Comparison of ENCODE assay signal across 8 mouse cellular contexts in the genomic region with DNA sequence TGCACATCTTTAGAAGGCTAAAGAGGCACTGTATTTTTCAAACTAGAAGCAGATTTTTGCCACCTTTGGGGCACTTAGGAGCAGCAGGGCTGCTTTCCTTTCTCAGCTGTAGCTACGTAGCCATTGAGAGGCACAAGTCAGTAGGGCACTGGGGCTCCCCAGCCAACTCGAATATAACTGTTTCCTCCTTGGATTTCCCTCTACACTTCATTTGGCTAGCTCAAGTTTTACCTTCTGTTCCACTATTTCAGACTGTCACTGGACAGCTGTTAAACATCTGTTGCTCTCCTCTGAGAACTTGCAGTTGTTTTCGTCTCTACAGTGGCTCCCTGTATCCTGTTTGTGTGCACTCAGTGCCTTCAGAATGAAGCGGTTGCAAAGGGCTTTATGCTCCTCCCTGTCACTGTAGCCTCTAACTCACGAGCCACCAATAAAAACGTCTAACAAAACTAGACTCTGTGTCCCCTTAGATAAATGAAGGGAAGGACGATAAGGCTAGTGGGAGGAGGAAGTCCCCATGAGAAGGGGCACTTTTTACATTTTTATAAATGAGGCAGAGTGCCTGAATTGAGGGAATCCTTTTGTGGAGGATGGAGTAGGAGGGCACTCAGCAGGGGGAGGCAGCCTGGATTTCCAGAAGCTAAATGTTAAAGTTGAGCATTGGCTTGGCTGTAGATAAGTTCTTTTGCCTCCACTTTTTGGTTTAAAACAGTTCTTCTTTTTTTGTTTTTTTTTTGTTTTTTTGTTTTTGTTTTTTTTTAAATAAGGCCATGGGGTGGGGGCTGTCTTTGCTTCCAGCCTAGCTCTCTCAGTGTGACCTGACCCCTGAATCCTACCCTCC. TPM values are rescaled to one million over a fixed set of nuclear protein-coding genes. Genes with fewer than 3 reads are reported as not detected.
DNase-seq lines count a peak whose midpoint lies in the region; ATAC-seq lines count a peak whose summit lies in the region.

No protein-coding gene starts in this region.

- no peaks in the 10 kb centered on the region for H3K9me3 ChIP-seq in heart, embryonic 14.5 days (ENCODE audit: control insufficient read depth, low read length)
- no peaks in the 10 kb centered on the region for H3K9me3 ChIP-seq in limb, embryonic 11.5 days (ENCODE audit: control insufficient read depth, low read length)
- no peaks in the 10 kb centered on the region for H3K9me3 ChIP-seq in neural tube, embryonic 15.5 days (replicated peaks)

- 20% methylated on average over 7 of the region's 7 CpGs for WGBS in heart, embryonic 14.5 days
- 3% methylated on average over 7 of the region's 7 CpGs for WGBS in limb, embryonic 11.5 days
- WGBS in neural tube, embryonic 15.5 days = 7% methylated on average over 7 of the region's 7 CpGs

- ATAC-seq in heart, embryonic 14.5 days (ENCODE audit: insufficient number of reproducible peaks, insufficient read depth, low FRiP score, low read depth) = no peak
- ATAC-seq in limb, embryonic 11.5 days (ENCODE audit: insufficient number of reproducible peaks, low FRiP score, low TSS enrichment, low read depth) = peak; percentile 36; the same call in 1 of the 2 replicates
- ATAC-seq in neural tube, embryonic 15.5 days (ENCODE audit: low FRiP score) = no peak
- no peak for ATAC-seq in monocyte, adult 5-6 weeks (replicated peaks; ENCODE audit: insufficient number of reproducible peaks, low FRiP score, low TSS enrichment, poor library complexity, severe bottlenecking)

- no peak overlapping the region for H3K4me3 ChIP-seq in heart, embryonic 14.5 days (ENCODE audit: control insufficient read depth in 1 of 2, insufficient read depth in 1 of 2, low read depth in 1 of 2, low read length in 2 of 2)
- no peak overlapping the region for H3K4me3 ChIP-seq in limb, embryonic 11.5 days (ENCODE audit: low read depth, low read length)
- no peak overlapping the region for H3K4me3 ChIP-seq in neural tube, embryonic 15.5 days (replicated peaks)

- 0 out of 2 replicates have a peak, but pooled peaks cover 3% of the 10 kb centered on the region for H3K36me3 ChIP-seq in heart, embryonic 14.5 days (ENCODE audit: control insufficient read depth, insufficient read depth, low read length)
- no peaks in the 10 kb centered on the region for H3K36me3 ChIP-seq in limb, embryonic 11.5 days (ENCODE audit: control insufficient read depth, insufficient read depth, low read length)
- no peaks in the 10 kb centered on the region for H3K36me3 ChIP-seq in neural tube, embryonic 15.5 days

- H3K27ac ChIP-seq in heart, embryonic 14.5 days (replicated peaks in 1 of 2; ENCODE audit: control insufficient read depth in 1 of 2, insufficient read depth in 1 of 2, low read depth in 2 of 2, low read length in 2 of 2) = peak overlapping the region; percentile 63 to 68
- H3K27ac ChIP-seq in limb, embryonic 11.5 days (replicated peaks; ENCODE audit: low read depth, low read length) = peak overlapping the region; percentile 91
- peak overlapping the region; percentile 63 for H3K27ac ChIP-seq in neural tube, embryonic 15.5 days (replicated peaks)

- peak overlapping the region; percentile 2; the same call in 1 of the 2 replicates for H3K4me2 ChIP-seq in heart, embryonic 14.5 days (ENCODE audit: low read length)
- H3K4me2 ChIP-seq in limb, embryonic 11.5 days (ENCODE audit: low read depth, severe bottlenecking) = peak overlapping the region; percentile 24; the same call in 1 of the 2 replicates
- H3K4me2 ChIP-seq in neural tube, embryonic 15.5 days = no peak overlapping the region

- DNase-seq in 3T3-L1 (ENCODE audit: low read depth, low spot score) = peak; percentile 75
- DNase-seq in adipocyte (ENCODE audit: low spot score) = peak; percentile 86
- peak; percentile 65 for DNase-seq in limb, embryonic 11.5 days (ENCODE audit: low spot score)
- DNase-seq in gastrocnemius, postnatal 25 days = no peak
- DNase-seq in urinary bladder, postnatal 36 days (ENCODE audit: low spot score in 2 of 2) = no peak

- peaks cover 36 to 56% of the 10 kb centered on the region in 2 experiments for H3K4me1 ChIP-seq in heart, embryonic 14.5 days (ENCODE audit: control insufficient read depth in 2 of 2, insufficient read depth in 2 of 2, low read length in 2 of 2)
- H3K4me1 ChIP-seq in limb, embryonic 11.5 days (ENCODE audit: control insufficient read depth, insufficient read depth, low read length) = peaks cover 57% of the 10 kb centered on the region
- peaks cover 46% of the 10 kb centered on the region for H3K4me1 ChIP-seq in neural tube, embryonic 15.5 days

- H3K27me3 ChIP-seq in heart, embryonic 14.5 days (ENCODE audit: control insufficient read depth, insufficient read depth, low read length) = no peaks in the 10 kb centered on the region
- H3K27me3 ChIP-seq in limb, embryonic 11.5 days (ENCODE audit: control insufficient read depth, insufficient read depth, low read length) = no peaks in the 10 kb centered on the region
- H3K27me3 ChIP-seq in neural tube, embryonic 15.5 days (replicated peaks) = no peaks in the 10 kb centered on the region

- 0 out of 2 replicates have a peak overlapping the region, but pooled peaks have one; percentile 2 for H3K9ac ChIP-seq in heart, embryonic 14.5 days (ENCODE audit: low read length)
- peak overlapping the region; percentile 22 for H3K9ac ChIP-seq in limb, embryonic 11.5 days (ENCODE audit: low read length)
- H3K9ac ChIP-seq in neural tube, embryonic 15.5 days (replicated peaks) = no peak overlapping the region

RNA-seq across cellular contexts. Expression of a gene that starts 32.6 kb away (rescaled TPM):
- polyA plus RNA-seq in heart, embryonic 14.5 days (2014; fragmentation: Nextera tagmentation; extraction: Ambion mirVana) = 49.2 and 56.2 TPM in 2 replicates
- 49.6 and 51.0 TPM in 2 replicates for polyA plus RNA-seq in limb, embryonic 11.5 days (2014; fragmentation: Nextera tagmentation; extraction: Ambion mirVana)
- polyA plus RNA-seq in neural tube, embryonic 15.5 days (2015; fragmentation: Nextera tagmentation; extraction: Ambion mirVana) = 42.2 and 43.2 TPM in 2 replicates
- 10 to 100 TPM; 13.9 to 16.9 TPM for total RNA-seq in gastrocnemius, postnatal 25 days (2021)
- 129 to 134 TPM (median 132 TPM) in 3 replicates for total RNA-seq in monocyte, adult 5-6 weeks (2017)

Comparison
In these comparisons a context has a peak if more than half of its experiments do, and no peak if none do; other contexts are left out.
1. DNase-seq: peak in 3T3-L1 (single experiment), adipocyte (single experiment) and limb, embryonic 11.5 days (single experiment); none in gastrocnemius, postnatal 25 days (single experiment) and urinary bladder, postnatal 36 days (0 of 2).
2. Peak in every context shown above with its lines, with median percentiles within 50 percentile points of each other: H3K27ac ChIP-seq.